18 mouse cellular contexts compared by ENCODE assay signal in the genomic region with DNA sequence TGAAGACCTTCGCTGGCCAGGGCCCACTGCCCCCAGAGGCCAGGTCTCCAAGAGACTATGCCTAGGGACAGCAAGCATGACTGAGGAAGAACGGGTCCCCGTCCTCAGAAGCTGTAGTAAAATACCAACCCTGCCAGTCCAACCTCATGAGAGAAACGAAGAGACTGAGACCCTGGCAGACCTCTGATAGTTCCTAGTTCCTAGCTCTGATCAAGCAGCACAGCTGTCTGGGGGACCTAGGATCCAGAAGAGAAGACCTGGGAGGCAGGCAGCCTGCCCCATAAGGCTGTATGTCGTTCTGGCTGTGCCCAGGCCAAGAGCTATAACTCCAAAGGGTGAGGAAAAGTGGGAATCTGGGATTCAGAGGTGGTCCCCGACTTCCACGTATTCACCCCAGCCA. TPM values are rescaled to one million over a fixed set of nuclear protein-coding genes. Genes with fewer than 3 reads are reported as not detected.
DNase-seq lines count a peak whose midpoint lies in the region; ATAC-seq and TF ChIP-seq lines count a peak whose summit lies in the region.
"Had no signal": no experiment of that assay in that cellular context is flagged by ENCODE, and none has a peak within 500 bp of the region (broad histone marks: within the 10 kb centered on the region; RNA-seq: fewer than 3 reads in every experiment).

No protein-coding gene starts in this region.

- no peaks in the 10 kb centered on the region for H3K36me3 ChIP-seq in forebrain, embryonic 12.5 days (replicated peaks)
- H3K36me3 ChIP-seq in forebrain, embryonic 13.5 days (ENCODE audit: poor library complexity, severe bottlenecking) = no peaks in the 10 kb centered on the region
- H3K36me3 ChIP-seq in midbrain, embryonic 12.5 days = no peaks in the 10 kb centered on the region
- no peaks in the 10 kb centered on the region for H3K36me3 ChIP-seq in midbrain, embryonic 16.5 days (ENCODE audit: control insufficient read depth, insufficient read depth, low read length)
- H3K36me3 ChIP-seq: limb, embryonic 13.5 days; liver, embryonic 12.5 days had no signal

- 77% methylated on average over 7 of the region's 7 CpGs for WGBS in forebrain, embryonic 12.5 days
- WGBS in forebrain, embryonic 13.5 days = 70% methylated on average over 7 of the region's 7 CpGs
- 75% methylated on average over 7 of the region's 7 CpGs for WGBS in midbrain, embryonic 12.5 days
- WGBS in midbrain, embryonic 16.5 days = 69% methylated on average over 7 of the region's 7 CpGs
- WGBS in olfactory bulb, adult 2 months = 57% methylated on average over 7 of the region's 7 CpGs

- peaks cover 89% of the 10 kb centered on the region for H3K4me1 ChIP-seq in forebrain, embryonic 12.5 days
- H3K4me1 ChIP-seq in forebrain, embryonic 13.5 days = peaks cover 63% of the 10 kb centered on the region
- H3K4me1 ChIP-seq in midbrain, embryonic 12.5 days = peaks cover 86% of the 10 kb centered on the region
- H3K4me1 ChIP-seq in midbrain, embryonic 16.5 days (ENCODE audit: control insufficient read depth, insufficient read depth, low read length) = peaks cover 45% of the 10 kb centered on the region
- peaks cover 95% of the 10 kb centered on the region for H3K4me1 ChIP-seq in olfactory bulb, adult 2 months (ENCODE audit: control insufficient read depth, insufficient read depth, low read length)

- no peak for TF ChIP-seq CTCF in olfactory bulb, adult 2 months (IDR thresholded peaks at IDR 0.05; ENCODE audit: insufficient read depth, low read depth, low read length)

- ATAC-seq in forebrain, embryonic 12.5 days (ENCODE audit: low FRiP score) = no peak
- no peak for ATAC-seq in forebrain, embryonic 13.5 days
- ATAC-seq in midbrain, embryonic 12.5 days (ENCODE audit: low FRiP score, low read depth) = no peak
- no peak for ATAC-seq in midbrain, embryonic 16.5 days
- ATAC-seq: intestine, postnatal 0 days; liver, embryonic 12.5 days had no signal

- no peaks in the 10 kb centered on the region for H3K9me3 ChIP-seq in forebrain, embryonic 12.5 days
- H3K9me3 ChIP-seq in forebrain, embryonic 13.5 days (replicated peaks) = no peaks in the 10 kb centered on the region
- no peaks in the 10 kb centered on the region for H3K9me3 ChIP-seq in midbrain, embryonic 12.5 days
- H3K9me3 ChIP-seq in midbrain, embryonic 16.5 days (replicated peaks; ENCODE audit: control insufficient read depth, low read length, poor library complexity, severe bottlenecking) = no peaks in the 10 kb centered on the region
- H3K9me3 ChIP-seq: limb, embryonic 13.5 days; liver, embryonic 12.5 days had no signal

- no peak overlapping the region for H3K9ac ChIP-seq in forebrain, embryonic 12.5 days
- no peak overlapping the region for H3K9ac ChIP-seq in forebrain, embryonic 13.5 days
- no peak overlapping the region for H3K9ac ChIP-seq in midbrain, embryonic 12.5 days (replicated peaks)
- H3K9ac ChIP-seq in midbrain, embryonic 16.5 days (ENCODE audit: low read depth, low read length) = no peak overlapping the region
- H3K9ac ChIP-seq: limb, embryonic 13.5 days; liver, embryonic 12.5 days had no signal

- no peak overlapping the region for H3K4me3 ChIP-seq in forebrain, embryonic 12.5 days (replicated peaks)
- H3K4me3 ChIP-seq in forebrain, embryonic 13.5 days = no peak overlapping the region
- no peak overlapping the region for H3K4me3 ChIP-seq in midbrain, embryonic 12.5 days
- no peak overlapping the region for H3K4me3 ChIP-seq in midbrain, embryonic 16.5 days (ENCODE audit: low read depth, low read length)
- H3K4me3 ChIP-seq in olfactory bulb, adult 2 months (ENCODE audit: insufficient read depth, low read depth, low read length) = no peak overlapping the region
- H3K4me3 ChIP-seq: gastrocnemius, adult 2 months; limb, embryonic 13.5 days; liver, embryonic 12.5 days had no signal

- DNase-seq in cerebellum, adult 11 months = peak; percentile 31
- no peak for DNase-seq in cerebellum, postnatal 4 days (ENCODE audit: low spot score in 2 of 2)
- DNase-seq: adrenal gland, postnatal 10 days; gastrocnemius, adult 2 months; kidney, postnatal 36 days; lung, adult 18-20 months; lung, postnatal 10 days; thymus, adult 18-20 months; thymus, postnatal 36 days had no signal

- H3K27me3 ChIP-seq in forebrain, embryonic 12.5 days = peaks cover 34% of the 10 kb centered on the region
- peaks cover 17% of the 10 kb centered on the region for H3K27me3 ChIP-seq in forebrain, embryonic 13.5 days
- peaks cover 41% of the 10 kb centered on the region for H3K27me3 ChIP-seq in midbrain, embryonic 12.5 days
- H3K27me3 ChIP-seq in midbrain, embryonic 16.5 days (ENCODE audit: control insufficient read depth, insufficient read depth, low read depth, low read length) = no peaks in the 10 kb centered on the region

- H3K4me2 ChIP-seq in forebrain, embryonic 12.5 days = no peak overlapping the region
- no peak overlapping the region for H3K4me2 ChIP-seq in forebrain, embryonic 13.5 days
- 0 out of 2 replicates have a peak overlapping the region, but pooled peaks have one; percentile 9 for H3K4me2 ChIP-seq in midbrain, embryonic 12.5 days (replicated peaks)
- H3K4me2 ChIP-seq in midbrain, embryonic 16.5 days (ENCODE audit: low read length) = no peak overlapping the region
- H3K4me2 ChIP-seq: limb, embryonic 13.5 days; liver, embryonic 12.5 days had no signal

- H3K27ac ChIP-seq in forebrain, embryonic 12.5 days = 0 out of 2 replicates have a peak overlapping the region, but pooled peaks have one; percentile 36
- no peak overlapping the region for H3K27ac ChIP-seq in forebrain, embryonic 13.5 days
- peak overlapping the region; percentile 92; the same call in 1 of the 2 replicates for H3K27ac ChIP-seq in midbrain, embryonic 12.5 days (replicated peaks)
- no peak overlapping the region for H3K27ac ChIP-seq in midbrain, embryonic 16.5 days (ENCODE audit: low read length)
- 0 out of 2 replicates have a peak overlapping the region, but pooled peaks have one; percentile 12 for H3K27ac ChIP-seq in olfactory bulb, adult 2 months (ENCODE audit: insufficient read depth, low read depth, low read length)
- H3K27ac ChIP-seq: gastrocnemius, adult 2 months; limb, embryonic 13.5 days; liver, embryonic 12.5 days had no signal

- TF ChIP-seq POLR2A in olfactory bulb, adult 2 months (IDR thresholded peaks at IDR 0.05; ENCODE audit: insufficient read depth, low read depth, low read length) = no peak

RNA-seq across cellular contexts. Expression of a gene that starts 17.3 kb away (rescaled TPM):
- polyA plus RNA-seq in forebrain, embryonic 12.5 days (2016; fragmentation: Nextera tagmentation; extraction: Ambion mirVana) = 2.4 TPM in 2 replicates
- 2.2 and 2.4 TPM in 2 replicates for polyA plus RNA-seq in forebrain, embryonic 13.5 days (2015; fragmentation: Nextera tagmentation; extraction: Ambion mirVana)
- 4.2 and 5.7 TPM in 2 replicates for polyA plus RNA-seq in midbrain, embryonic 12.5 days (2016; fragmentation: Nextera tagmentation; extraction: Ambion mirVana)
- 7.5 and 11.0 TPM in 2 replicates for polyA plus RNA-seq in midbrain, embryonic 16.5 days (2015; fragmentation: Nextera tagmentation; extraction: Ambion mirVana)
- not detected in 2 replicates for polyA plus RNA-seq in olfactory bulb, adult 2 months (2012; ENCODE audit: insufficient read depth, insufficient read length, low replicate concordance, missing spikeins)
- polyA plus RNA-seq: heart, embryonic 14.5 days had no signal

RNA-seq across cellular contexts. Expression of a gene that starts 52.4 kb away (rescaled TPM):
- polyA plus RNA-seq in forebrain, embryonic 12.5 days (2016; fragmentation: Nextera tagmentation; extraction: Ambion mirVana) = 214 and 228 TPM in 2 replicates
- 147 and 165 TPM in 2 replicates for polyA plus RNA-seq in forebrain, embryonic 13.5 days (2015; fragmentation: Nextera tagmentation; extraction: Ambion mirVana)
- polyA plus RNA-seq in midbrain, embryonic 12.5 days (2016; fragmentation: Nextera tagmentation; extraction: Ambion mirVana) = 213 and 215 TPM in 2 replicates
- polyA plus RNA-seq in midbrain, embryonic 16.5 days (2015; fragmentation: Nextera tagmentation; extraction: Ambion mirVana) = 124 and 134 TPM in 2 replicates
- polyA plus RNA-seq in olfactory bulb, adult 2 months (2012; ENCODE audit: insufficient read depth, insufficient read length, low replicate concordance, missing spikeins) = not detected in 2 replicates

Comparison
In these comparisons a context has a peak if more than half of its experiments do, and no peak if none do; other contexts are left out.
1. H3K27ac ChIP-seq: peak in forebrain, embryonic 12.5 days (single experiment), midbrain, embryonic 12.5 days (single experiment) and olfactory bulb, adult 2 months (single experiment); none in forebrain, embryonic 13.5 days (single experiment) and midbrain, embryonic 16.5 days (single experiment).